Mouse (Mus musculus) gastrocnemius, postnatal 14 days (tissue): ENCODE measurements around the gene Sec14l1. TPM values are rescaled to one million over a fixed set of nuclear protein-coding genes. Genes with fewer than 3 reads are reported as not detected.
"Not testable (repeated sequence)": the region's sequence is repeated elsewhere in the genome, so short reads cannot be mapped to it uniquely, and the experiment has no call there.

Source experiments
- DNase-seq: peaks from one replicate; pipeline ENCODE4 v3.0.0; 2021; ENCODE audit warnings: mixed read lengths
- intact Hi-C: fragments of 180-260 bp; cut with DNase I; formaldehyde crosslinking; loops from one replicate; pipeline ENCODE4 v1.15.1; 2025; ENCODE audit warnings: low total_unique reads
- total RNA-seq, 2 experiments: library from RNA; stranded (reverse); gene quantifications; 2 replicates each; pipeline ENCODE4 v1.2.3; 2021

The Sec14l1 gene
- total RNA-seq, 2 experiments from 2014 or later = 58.1 to 58.7 TPM

- intact Hi-C loops = loop anchor here (5.0 kb wide), 1 partner anchor 33 kb away; the partner anchor contains the start of gene Sec14l1
- DNase-seq = not testable (repeated sequence)
These were observed 31.1 kb upstream of the Sec14l1 start for GRCm38 (mm10) chr11:117083882-117084260.

GRCm38 (mm10) chr11:117086215-117086614, 28.8 kb upstream of the Sec14l1 start:
- DNase-seq = no peak
- intact Hi-C loops = no loop called here

- DNase-seq = no peak
- intact Hi-C loops = no loop called here
These were observed 27.8 kb upstream of the Sec14l1 start for GRCm38 (mm10) chr11:117087036-117087799.

GRCm38 (mm10) chr11:117088271-117088991, 26.5 kb upstream of the Sec14l1 start:
- peak; percentile 67 for DNase-seq
- intact Hi-C loops = no loop called here

- intact Hi-C loops = no loop called here
- no peak for DNase-seq
These were observed 25.1 kb upstream of the Sec14l1 start for GRCm38 (mm10) chr11:117089673-117090419.

- intact Hi-C loops = no loop called here
- no peak for DNase-seq
These were observed 23.6 kb upstream of the Sec14l1 start for GRCm38 (mm10) chr11:117091406-117091805.

GRCm38 (mm10) chr11:117091845-117092244, 23.1 kb upstream of the Sec14l1 start:
- intact Hi-C loops = no loop called here
- peak; percentile 53 for DNase-seq

- no peak for DNase-seq
- intact Hi-C loops = no loop called here
These were observed 22.3 kb upstream of the Sec14l1 start for GRCm38 (mm10) chr11:117092711-117093110.

GRCm38 (mm10) chr11:117093900-117094552, 20.9 kb upstream of the Sec14l1 start:
- intact Hi-C loops = no loop called here
- DNase-seq = peak; percentile 62

GRCm38 (mm10) chr11:117094646-117095045, 20.3 kb upstream of the Sec14l1 start:
- peak; percentile 59 for DNase-seq
- intact Hi-C loops = no loop called here

GRCm38 (mm10) chr11:117097021-117097420, 17.9 kb upstream of the Sec14l1 start:
- intact Hi-C loops = no loop called here
- DNase-seq = no peak

- intact Hi-C loops = no loop called here
- no peak for DNase-seq
These were observed 16.8 kb upstream of the Sec14l1 start for GRCm38 (mm10) chr11:117098155-117098554.

GRCm38 (mm10) chr11:117098784-117099183, 16.2 kb upstream of the Sec14l1 start:
- no peak for DNase-seq
- intact Hi-C loops = no loop called here

GRCm38 (mm10) chr11:117099372-117099771, 15.6 kb upstream of the Sec14l1 start:
- intact Hi-C loops = no loop called here
- no peak for DNase-seq

- DNase-seq = no peak
- intact Hi-C loops = no loop called here
These were observed 13.5 kb upstream of the Sec14l1 start for GRCm38 (mm10) chr11:117101351-117101921.

- DNase-seq = no peak
- intact Hi-C loops = no loop called here
These were observed 12.8 kb upstream of the Sec14l1 start for GRCm38 (mm10) chr11:117101925-117102717.

GRCm38 (mm10) chr11:117103523-117103922, 11.4 kb upstream of the Sec14l1 start:
- DNase-seq = peak; percentile 76
- intact Hi-C loops = no loop called here

GRCm38 (mm10) chr11:117104044-117104757, 10.8 kb upstream of the Sec14l1 start:
- no peak for DNase-seq
- intact Hi-C loops = no loop called here
